Comparison of ENCODE assay signal across 7 mouse cellular contexts in genomic region chrX:104200736-104201591, GRCm38 (mm10). TPM values are rescaled to one million over a fixed set of nuclear protein-coding genes. Genes with fewer than 3 reads are reported as not detected.
DNase-seq lines count a peak whose midpoint lies in the region; ATAC-seq and TF ChIP-seq lines count a peak whose summit lies in the region.

Gene Nexmif, minus strand, starts transcription at chrX:104201185.

- ATAC-seq in intestine, postnatal 0 days: peak; percentile 60
- peak; percentile 44; the same call in 1 of the 2 replicates for ATAC-seq in megakaryocyte-erythroid progenitor cell, adult 5-6 weeks (replicated peaks; ENCODE audit: low FRiP score, low TSS enrichment, poor library complexity, severe bottlenecking)

- no peaks in the 10 kb centered on the region for H3K4me1 ChIP-seq in intestine, postnatal 0 days (replicated peaks; ENCODE audit: control insufficient read depth, insufficient read depth, low read length)
- H3K4me1 ChIP-seq in small intestine, adult 2 months (ENCODE audit: control insufficient read depth, insufficient read depth, insufficient read length, low read length): peaks cover 2% of the 10 kb centered on the region; the same call in 1 of the 2 replicates

- peaks cover 20% of the 10 kb centered on the region for H3K27me3 ChIP-seq in intestine, postnatal 0 days (replicated peaks; ENCODE audit: control insufficient read depth, insufficient read depth, low read length)
- peaks cover 13% of the 10 kb centered on the region for H3K27me3 ChIP-seq in small intestine, adult 2 months (ENCODE audit: control insufficient read depth, insufficient read depth, low read length)

- peak within 1 kb of the TSS; percentile 74 for H3K4me2 ChIP-seq in intestine, postnatal 0 days (replicated peaks; ENCODE audit: low read depth)

- H3K27ac ChIP-seq in intestine, postnatal 0 days (ENCODE audit: low read depth, low read length): no peak within 1 kb of the TSS
- H3K27ac ChIP-seq in small intestine, adult 2 months (ENCODE audit: insufficient read depth, low read depth, low read length): no peak within 1 kb of the TSS

- no peaks in the 10 kb centered on the region for H3K9me3 ChIP-seq in intestine, postnatal 0 days (ENCODE audit: control insufficient read depth)

- H3K9ac ChIP-seq in intestine, postnatal 0 days (ENCODE audit: low read depth, low read length): 0 out of 2 replicates have a peak within 1 kb of the TSS, but pooled peaks have one; percentile 3

- intact Hi-C loops in gastrocnemius, postnatal 14 days (cut with DNase I; ENCODE audit: low total_unique reads): no loop called here
- intact Hi-C loops in left cerebral cortex, postnatal 25 days (cut with DNase I): loop anchor here (10.0 kb wide), 1 partner anchor 214 kb away; the partner anchor contains the start of gene Abcb7

- peak; percentile 64 to 68 for DNase-seq in adrenal gland, postnatal 36 days
- peak; percentile 66 to 71 for DNase-seq in cerebellum, postnatal 25 days
- DNase-seq in gastrocnemius, postnatal 14 days: peak; percentile 16
- peak; percentile 52 to 53 for DNase-seq in left cerebral cortex, postnatal 25 days (ENCODE audit: low spot score in 2 of 2)

- 17% methylated on average over 63 of the region's 70 CpGs for WGBS in intestine, postnatal 0 days
- WGBS in small intestine, adult 2 months: 22% methylated on average over 65 of the region's 70 CpGs

- no peak for TF ChIP-seq POLR2A in small intestine, adult 2 months (IDR thresholded peaks at IDR 0.05; ENCODE audit: low read depth, low read length)

- H3K4me3 ChIP-seq in intestine, postnatal 0 days (ENCODE audit: low read depth, low read length): peak within 1 kb of the TSS; percentile 46
- H3K4me3 ChIP-seq in small intestine, adult 2 months (ENCODE audit: low read depth, low read length): peak within 1 kb of the TSS; percentile 63

- H3K36me3 ChIP-seq in intestine, postnatal 0 days (ENCODE audit: control insufficient read depth, insufficient read depth): no peaks in the 10 kb centered on the region
- H3K36me3 ChIP-seq in small intestine, adult 2 months (ENCODE audit: control insufficient read depth, insufficient read depth, low read length): no peaks in the 10 kb centered on the region

- TF ChIP-seq CTCF in intestine, postnatal 0 days (IDR thresholded peaks at IDR 0.05; ENCODE audit: low read depth): no peak
- TF ChIP-seq CTCF in small intestine, adult 2 months (IDR thresholded peaks at IDR 0.05; ENCODE audit: extremely low read depth, insufficient read length, insufficient replicate concordance, low read depth, low read length): no peak

RNA-seq across cellular contexts. Expression of gene Nexmif, which starts in this region (rescaled TPM):
- total RNA-seq in adrenal gland, postnatal 36 days (2021): 10 to 100 TPM; 13.5 to 14.4 TPM
- total RNA-seq in gastrocnemius, postnatal 14 days (2021): under 1 TPM; 0.13 to 0.25 TPM
- 0.27 and 0.30 TPM in 2 replicates for polyA plus RNA-seq in intestine, postnatal 0 days (2015; fragmentation: Nextera tagmentation; extraction: Ambion mirVana)
- total RNA-seq in left cerebral cortex, postnatal 25 days (2021): 10 to 100 TPM; 28.8 to 29.8 TPM
- not detected in 2 replicates for total RNA-seq in megakaryocyte-erythroid progenitor cell, adult 5-6 weeks (2014; fragmentation: Nextera tagmentation)
- not detected in 2 replicates for total RNA-seq in megakaryocyte-erythroid progenitor cell, adult 5-6 weeks (2017)
- polyA plus RNA-seq in small intestine, adult 2 months (2012; rRNA removed): 0.08 TPM in 1 of 2 replicates, not detected in the other

Comparison
In these comparisons a context has a peak if more than half of its experiments do, and no peak if none do; other contexts are left out.
1. RNA of gene Nexmif (total RNA-seq): 28.8 to 29.8 TPM in left cerebral cortex, postnatal 25 days and 13.5 to 14.4 TPM in adrenal gland, postnatal 36 days; 0.13 to 0.25 TPM in gastrocnemius, postnatal 14 days and not detected in megakaryocyte-erythroid progenitor cell, adult 5-6 weeks; every median in the first group is over 10 times any median in the second.
2. Peak in DNase-seq in gastrocnemius, postnatal 14 days; RNA of the gene not detected or under 1 TPM.
3. Peak in ATAC-seq, H3K4me3 ChIP-seq, H3K9ac ChIP-seq and H3K4me2 ChIP-seq in intestine, postnatal 0 days; RNA of the gene not detected or under 1 TPM.
4. Peak in ATAC-seq in megakaryocyte-erythroid progenitor cell, adult 5-6 weeks; RNA of the gene not detected or under 1 TPM.
5. DNase-seq: peak in every context shown above with its lines; median percentile 68 in cerebellum, postnatal 25 days; 66 in adrenal gland, postnatal 36 days; 52 in left cerebral cortex, postnatal 25 days; 16 in gastrocnemius, postnatal 14 days.